Mouse (Mus musculus) neutrophil, adult 5-6 weeks (primary cell): ENCODE data around the gene Gm27029. TPM values are rescaled to one million over a fixed set of nuclear protein-coding genes. Genes with fewer than 3 reads are reported as not detected.

Source experiments
- ATAC-seq: fragments of 151-379, 151-347 bp; 2 replicates; pipeline ENCODE4 v1.8.0; 2017; ENCODE audit warnings: mild to moderate bottlenecking, moderate TSS enrichment; ENCODE audit not compliant: insufficient number of reproducible peaks, poor library complexity, low FRiP score, severe bottlenecking; ENCODE audit errors: extremely low read depth
- total RNA-seq: library from RNA; stranded (forward); fragments of 200-1000 nt; gene quantifications from 2 replicates; pipeline ENCODE4 v1.2.3, GENCODE M21; 2017

Gene Gm27029
- total RNA-seq, 1 experiment from 2014 or later: 0.93 TPM

DNA sequence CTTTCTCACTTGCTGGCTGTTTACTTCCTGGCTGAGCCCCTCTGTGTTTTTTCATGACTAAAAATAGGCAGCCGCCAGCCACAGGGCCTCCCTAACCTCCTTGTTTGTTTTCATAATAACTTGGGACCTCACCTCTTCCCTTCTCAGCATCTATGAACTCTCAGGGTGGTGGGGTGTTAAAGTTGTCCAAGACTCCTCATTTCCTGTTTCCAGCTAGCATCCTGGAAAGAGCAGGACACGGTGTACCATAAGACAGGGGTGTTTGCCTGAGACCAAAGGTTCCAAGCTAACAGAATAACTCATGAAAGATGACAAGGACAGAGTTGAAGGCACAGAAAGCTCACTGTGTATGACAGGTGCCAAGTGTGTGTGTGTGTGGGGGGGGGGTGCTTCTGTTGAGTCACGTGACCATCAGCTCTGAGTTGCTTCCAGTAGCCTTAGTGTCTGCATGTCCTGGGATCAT lies 63.9 kb downstream of the Gm27029 start:
- ATAC-seq: no peak

DNA sequence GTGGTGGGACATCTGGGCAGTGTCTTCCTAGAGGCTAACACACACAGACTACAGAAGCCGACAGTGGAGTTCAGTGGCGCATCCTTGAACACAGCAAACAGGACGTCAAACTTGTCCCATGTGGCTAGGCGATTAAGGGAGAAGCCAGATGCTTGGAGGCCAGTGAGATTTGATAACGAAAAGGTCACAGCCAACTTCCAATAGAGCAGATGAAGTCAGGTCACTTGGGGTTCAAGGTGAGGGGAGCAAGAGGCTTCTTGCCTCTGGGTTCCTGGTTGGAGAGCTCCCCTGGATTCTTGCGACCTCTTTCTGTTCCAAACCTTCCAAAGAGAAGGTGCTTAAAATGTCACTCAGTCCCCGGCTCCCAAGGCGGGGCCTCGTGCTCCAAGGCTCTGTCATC lies 64.8 kb downstream of the Gm27029 start:
- ATAC-seq: no peak

DNA sequence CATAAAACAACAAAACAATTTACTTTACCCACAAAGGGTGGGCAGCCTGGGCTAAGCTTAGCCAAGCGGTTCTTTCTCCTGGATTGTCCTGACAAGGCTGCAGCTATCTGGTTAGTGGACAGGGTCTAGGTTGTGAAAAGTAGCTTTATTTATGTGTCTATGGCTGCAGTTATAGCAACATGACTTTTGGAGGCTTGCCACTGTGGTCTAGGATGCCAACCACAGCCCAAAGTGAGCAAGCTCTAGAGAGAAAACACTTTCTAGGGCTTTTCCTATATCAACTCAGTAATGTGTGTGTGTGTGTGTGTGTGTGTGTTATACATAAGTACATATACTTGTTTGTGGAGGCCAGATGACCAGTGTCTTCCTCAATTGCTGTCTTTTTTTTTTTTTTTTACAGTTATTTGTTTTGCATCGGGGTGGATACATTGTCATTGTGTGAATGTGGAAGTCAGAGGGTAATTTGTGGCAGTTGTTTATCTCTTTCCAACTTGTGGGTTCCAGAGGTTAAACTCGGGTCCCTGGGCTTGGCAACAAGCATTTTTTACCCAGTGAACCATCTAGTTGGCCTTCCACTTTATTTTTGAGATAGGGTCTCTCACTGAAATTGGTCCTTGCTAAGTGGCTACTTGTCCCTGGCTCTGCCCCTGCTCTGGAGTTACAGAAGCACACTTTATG lies 67.0 kb downstream of the Gm27029 start:
- ATAC-seq: no peak

Other genes with a start within 250 kb of the Gm27029 start
- not detected in 2 replicates for gene Ccr10, start 249.4 kb downstream of the Gm27029 start, total RNA-seq
- 99.1 and 110 TPM in 2 replicates for gene Ezh1, start 198.3 kb downstream of the Gm27029 start, total RNA-seq
- gene Ramp2, start 178.8 kb downstream of the Gm27029 start, total RNA-seq: not detected in 2 replicates
- gene Vps25, start 171.1 kb downstream of the Gm27029 start, total RNA-seq: 55.9 and 66.7 TPM in 2 replicates
- gene Wnk4, start 164.2 kb downstream of the Gm27029 start, total RNA-seq: 0.58 and 0.86 TPM in 2 replicates
- 0.49 and 0.81 TPM in 2 replicates for gene Cntd1, start 145.8 kb downstream of the Gm27029 start, total RNA-seq
- 14.9 and 17.7 TPM in 2 replicates for gene Coa3, start 145.7 kb downstream of the Gm27029 start, total RNA-seq
- gene Becn1, start 122.5 kb downstream of the Gm27029 start, total RNA-seq: 289 and 291 TPM in 2 replicates
- gene Psme3, start 108.6 kb downstream of the Gm27029 start, total RNA-seq: 75.9 and 97.2 TPM in 2 replicates
- gene Aoc2, start 99.7 kb downstream of the Gm27029 start, total RNA-seq: 3.6 and 4.9 TPM in 2 replicates
- 0.25 TPM in 1 of 2 replicates, not detected in the other for gene Aoc3, start 94.2 kb downstream of the Gm27029 start, total RNA-seq
- not detected in 2 replicates for gene G6pc, start 57.2 kb downstream of the Gm27029 start, total RNA-seq
- gene Aarsd1, start 7.2 kb downstream of the Gm27029 start, total RNA-seq: 15.7 and 18.7 TPM in 2 replicates
- gene Rundc1, start 289 bp upstream of the Gm27029 start, total RNA-seq: 10.0 and 12.0 TPM in 2 replicates
- 0.49 and 1.5 TPM in 2 replicates for gene Ptges3l, start 537 bp upstream of the Gm27029 start, total RNA-seq
- 281 and 354 TPM in 2 replicates for gene Rpl27, start 17.5 kb upstream of the Gm27029 start, total RNA-seq
- 69.7 and 73.4 TPM in 2 replicates for gene Ifi35, start 23.6 kb upstream of the Gm27029 start, total RNA-seq
- gene Rnd2, start 40.2 kb upstream of the Gm27029 start, total RNA-seq: 0.70 TPM in 1 of 2 replicates, not detected in the other
- gene Vat1, start 41.4 kb upstream of the Gm27029 start, total RNA-seq: 5.9 and 7.7 TPM in 2 replicates
- gene Brca1, start 127.2 kb upstream of the Gm27029 start, total RNA-seq: 4.8 and 5.6 TPM in 2 replicates
- 166 and 171 TPM in 2 replicates for gene Nbr1, start 127.4 kb upstream of the Gm27029 start, total RNA-seq
- 6.9 and 7.2 TPM in 2 replicates for gene Tmem106a, start 157.4 kb upstream of the Gm27029 start, total RNA-seq
- gene Gm11634, start 174.5 kb upstream of the Gm27029 start, total RNA-seq: not detected in 2 replicates
- gene Rdm1, start 202.4 kb upstream of the Gm27029 start, total RNA-seq: 20.4 and 31.3 TPM in 2 replicates
- gene Arl4d, start 240.7 kb upstream of the Gm27029 start, total RNA-seq: 2.2 and 2.7 TPM in 2 replicates